Comparison of ENCODE assay signal across 8 mouse cellular contexts in genomic region chr5:52669426-52670191, GRCm38 (mm10). TPM values are rescaled to one million over a fixed set of nuclear protein-coding genes. Genes with fewer than 3 reads are reported as not detected.
A peak's percentile ranks its signal among the peaks of the same experiment; 100 is the strongest.
DNase-seq lines count a peak whose midpoint lies in the region; ATAC-seq and TF ChIP-seq lines count a peak whose summit lies in the region.

Gene Sepsecs, minus strand, starts transcription at chr5:52669708.

- peak within 1 kb of the TSS; percentile 61 for H3K4me3 ChIP-seq in C2C12 (ENCODE audit: insufficient read depth, poor library complexity, severe bottlenecking)
- peak within 1 kb of the TSS; percentile 69 for H3K4me3 ChIP-seq in erythroblast, embryonic 14.5 days (replicated peaks)
- peak within 1 kb of the TSS; percentile 85 for H3K4me3 ChIP-seq in heart, embryonic 11.5 days (ENCODE audit: low read depth, low read length)
- H3K4me3 ChIP-seq in kidney, embryonic 16.5 days (ENCODE audit: low read length), result peak within 1 kb of the TSS; percentile 68
- peak within 1 kb of the TSS; percentile 97 for H3K4me3 ChIP-seq in liver, adult 2 months (ENCODE audit: insufficient read depth, low read depth, low read length)
- peak within 1 kb of the TSS; percentile 45 for H3K4me3 ChIP-seq in myocyte

- peak; percentile 91 for ATAC-seq in heart, embryonic 11.5 days (replicated peaks; ENCODE audit: insufficient number of reproducible peaks, low FRiP score, low TSS enrichment)
- peak; percentile 95 for ATAC-seq in kidney, embryonic 16.5 days (ENCODE audit: low FRiP score, low TSS enrichment)

- peak within 1 kb of the TSS; percentile 72 for H3K4me2 ChIP-seq in heart, embryonic 11.5 days
- H3K4me2 ChIP-seq in kidney, embryonic 16.5 days (replicated peaks; ENCODE audit: low read depth, low read length), result peak within 1 kb of the TSS; percentile 47
- peak within 1 kb of the TSS; percentile 87 for H3K4me2 ChIP-seq in myocyte (ENCODE audit: low read depth)

- H3K27ac ChIP-seq in heart, embryonic 11.5 days (ENCODE audit: low read depth, low read length), result peak within 1 kb of the TSS; percentile 70
- H3K27ac ChIP-seq in kidney, embryonic 16.5 days (ENCODE audit: low read length), result peak within 1 kb of the TSS; percentile 46
- H3K27ac ChIP-seq in liver, adult 2 months (replicated peaks; ENCODE audit: insufficient read depth, low read depth, low read length), result peak within 1 kb of the TSS; percentile 98

- H3ac ChIP-seq in C2C12 (ENCODE audit: control insufficient read depth, insufficient read length, low read depth) (peak within 1 kb of the TSS; percentile 96), myocyte (ENCODE audit: control insufficient read depth, insufficient read length) (peak within 1 kb of the TSS; percentile 32)

- DNase-seq in brain, embryonic 14.5 days (ENCODE audit: low read depth), result peak; percentile 97
- DNase-seq in liver, adult 2 months (ENCODE audit: extremely low read depth, low read depth, low spot score), result peak; percentile 78
- DNase-seq in splenic B cell, adult 2 months (ENCODE audit: low read depth, low spot score), result peak; percentile 91

- H3K79me3 ChIP-seq in C2C12 (ENCODE audit: low read depth), result no peaks in the 10 kb centered on the region

- peak within 1 kb of the TSS; percentile 85 for H3K9ac ChIP-seq in heart, embryonic 11.5 days (ENCODE audit: low read depth, low read length)
- peak within 1 kb of the TSS; percentile 77 for H3K9ac ChIP-seq in kidney, embryonic 16.5 days (replicated peaks; ENCODE audit: low read length)
- H3K9ac ChIP-seq in liver, adult 2 months (ENCODE audit: low read depth, low read length), result peak within 1 kb of the TSS; percentile 97

- no peaks in the 10 kb centered on the region for H3K9me3 ChIP-seq in erythroblast, embryonic 14.5 days (ENCODE audit: control insufficient read depth, low read length)
- no peaks in the 10 kb centered on the region for H3K9me3 ChIP-seq in heart, embryonic 11.5 days (replicated peaks; ENCODE audit: control insufficient read depth, low read length)
- no peaks in the 10 kb centered on the region for H3K9me3 ChIP-seq in kidney, embryonic 16.5 days (ENCODE audit: low read length)

- no peak for TF ChIP-seq CTCF in C2C12 (IDR thresholded peaks at IDR 0.05; ENCODE audit: control insufficient read depth, insufficient read depth, insufficient read length)
- no peak for TF ChIP-seq CTCF in brain, embryonic 14.5 days (IDR thresholded peaks at IDR 0.05; ENCODE audit: borderline replicate concordance, extremely low read depth, insufficient read depth, insufficient read length)
- no peak for TF ChIP-seq CTCF in liver, adult 2 months (IDR thresholded peaks at IDR 0.05; ENCODE audit: low read depth, low read length)

- H3K27me3 ChIP-seq in C2C12 (ENCODE audit: control insufficient read depth, insufficient read depth, insufficient read length), result no peaks in the 10 kb centered on the region
- H3K27me3 ChIP-seq in erythroblast, embryonic 14.5 days (ENCODE audit: control insufficient read depth), result peaks cover 10% of the 10 kb centered on the region
- no peaks in the 10 kb centered on the region for H3K27me3 ChIP-seq in heart, embryonic 11.5 days (ENCODE audit: control insufficient read depth, insufficient read depth, low read length)
- H3K27me3 ChIP-seq in kidney, embryonic 16.5 days (ENCODE audit: insufficient read depth, low read length), result no peaks in the 10 kb centered on the region; the same call in none of the 2 replicates
- no peaks in the 10 kb centered on the region for H3K27me3 ChIP-seq in liver, adult 2 months (ENCODE audit: control insufficient read depth, insufficient read depth, low read length)
- H3K27me3 ChIP-seq in myocyte (ENCODE audit: control insufficient read depth, insufficient read depth, insufficient read length), result no peaks in the 10 kb centered on the region
- no peaks in the 10 kb centered on the region; the same call in 1 of the 2 replicates for H3K27me3 ChIP-seq in splenic B cell, adult 2 months (ENCODE audit: control insufficient read depth, insufficient read depth, low read length, poor library complexity, severe bottlenecking)

- peaks cover 17% of the 10 kb centered on the region for H3K79me2 ChIP-seq in C2C12 (ENCODE audit: control insufficient read depth, insufficient read depth)
- H3K79me2 ChIP-seq in liver, adult 2 months (ENCODE audit: control insufficient read depth, insufficient read depth, low read length), result peaks cover 5% of the 10 kb centered on the region; the same call in 1 of the 2 replicates
- peaks cover 14% of the 10 kb centered on the region for H3K79me2 ChIP-seq in myocyte (ENCODE audit: control insufficient read depth, insufficient read depth)

- 4% methylated on average over 53 of the region's 56 CpGs for WGBS in heart, embryonic 11.5 days (ENCODE audit: insufficient replicate concordance)
- 4% methylated on average over 56 of the region's 56 CpGs for WGBS in kidney, embryonic 16.5 days
- WGBS in liver, adult 2 months, result 4% methylated on average over 56 of the region's 56 CpGs

- peak; percentile 55; the same call in 1 of the 2 replicates for TF ChIP-seq POLR2A in brain, embryonic 14.5 days (IDR thresholded peaks at IDR 0.05; ENCODE audit: borderline replicate concordance, extremely low read depth, insufficient read depth, insufficient read length, poor library complexity, severe bottlenecking)
- TF ChIP-seq POLR2A in liver, adult 2 months (IDR thresholded peaks at IDR 0.05; ENCODE audit: extremely low read depth, insufficient read depth, low read length), result peak; percentile 30; the same call in 1 of the 2 replicates
- TF ChIP-seq POLR2A in myocyte (IDR thresholded peaks at IDR 0.05; ENCODE audit: insufficient read length, low read depth), result peak; percentile 83

- peaks cover 19% of the 10 kb centered on the region for H3K4me1 ChIP-seq in erythroblast, embryonic 14.5 days (ENCODE audit: control insufficient read depth)
- H3K4me1 ChIP-seq in heart, embryonic 11.5 days (ENCODE audit: control insufficient read depth, insufficient read depth, low read length), result 0 out of 2 replicates have a peak, but pooled peaks cover 4% of the 10 kb centered on the region
- peaks cover 6% of the 10 kb centered on the region for H3K4me1 ChIP-seq in kidney, embryonic 16.5 days (ENCODE audit: insufficient read depth, low read length)
- H3K4me1 ChIP-seq in liver, adult 2 months (ENCODE audit: control insufficient read depth, insufficient read depth, low read length), result peaks cover 25% of the 10 kb centered on the region

- peaks cover 10% of the 10 kb centered on the region for H3K36me3 ChIP-seq in C2C12 (ENCODE audit: control insufficient read depth, insufficient read depth)
- peaks cover 23% of the 10 kb centered on the region for H3K36me3 ChIP-seq in erythroblast, embryonic 14.5 days (ENCODE audit: control insufficient read depth)
- H3K36me3 ChIP-seq in heart, embryonic 11.5 days (ENCODE audit: control insufficient read depth, insufficient read depth, low read length), result no peaks in the 10 kb centered on the region
- H3K36me3 ChIP-seq in kidney, embryonic 16.5 days (ENCODE audit: insufficient read depth, low read length), result 0 out of 2 replicates have a peak, but pooled peaks cover 5% of the 10 kb centered on the region
- H3K36me3 ChIP-seq in liver, adult 2 months (ENCODE audit: control insufficient read depth, insufficient read depth, low read length), result peaks cover 16% of the 10 kb centered on the region
- peaks cover 7% of the 10 kb centered on the region for H3K36me3 ChIP-seq in myocyte (ENCODE audit: control insufficient read depth, insufficient read depth)
- H3K36me3 ChIP-seq in splenic B cell, adult 2 months (ENCODE audit: control insufficient read depth, insufficient read depth, low read length, poor library complexity, severe bottlenecking), result 0 out of 2 replicates have a peak, but pooled peaks cover 5% of the 10 kb centered on the region

TF ChIP-seq in C2C12, 6 proteins besides CTCF, POLR2A, EP300 and RAD21:
- TF ChIP-seq CEBPB (IDR thresholded peaks at IDR 0.05; ENCODE audit: low read depth), result no peak

TF ChIP-seq in myocyte, 11 proteins besides CTCF, POLR2A, EP300 and RAD21:
- TF ChIP-seq POLR2AphosphoS2 (IDR thresholded peaks at IDR 0.05; ENCODE audit: insufficient read length, low read depth) (peak; percentile 86), USF1 (IDR thresholded peaks at IDR 0.05; ENCODE audit: low read depth) (no peak), MYOG (IDR thresholded peaks at IDR 0.05; ENCODE audit: control insufficient read depth in 1 of 3, insufficient read depth in 1 of 3, insufficient read length in 2 of 3, low read depth in 2 of 3) (peak in 1 of 3 experiments; percentile 37)

RNA-seq across cellular contexts. Expression of gene Sepsecs, which starts in this region (rescaled TPM):
- polyA plus RNA-seq in C2C12 (2012; fragmentation: generic; extraction: Trizol) (3.3 TPM), myocyte (2012; fragmentation: generic; extraction: Trizol) (4.1 TPM)
- polyA plus RNA-seq in brain, embryonic 14.5 days (2012; rRNA removed), result 10.5 and 11.1 TPM in 2 replicates
- polyA plus RNA-seq in erythroblast, embryonic 14.5 days (2012), result 0.03 and 0.07 TPM in 2 replicates
- 5.4 and 7.5 TPM in 2 replicates for polyA plus RNA-seq in heart, embryonic 11.5 days (2014; fragmentation: Nextera tagmentation; extraction: Ambion mirVana)
- 10.9 and 11.5 TPM in 2 replicates for polyA plus RNA-seq in kidney, embryonic 16.5 days (2015; fragmentation: Nextera tagmentation; extraction: Ambion mirVana)
- total RNA-seq in liver, adult 2 months (2014; rRNA removed), result 45.3 and 53.7 TPM in 2 replicates
- polyA plus RNA-seq in liver, adult 2 months (2012; rRNA removed), result 14.1 and 16.4 TPM in 2 replicates

Comparison
In these comparisons a context has a peak if more than half of its experiments do, and no peak if none do; other contexts are left out.
1. Peak in every context shown above with its lines: DNase-seq, ATAC-seq, H3K4me3 ChIP-seq and H3K27ac ChIP-seq.
2. H3K4me3 ChIP-seq: peak in every context shown above with its lines; median percentile 97 in liver, adult 2 months; 85 in heart, embryonic 11.5 days; 69 in erythroblast, embryonic 14.5 days; 68 in kidney, embryonic 16.5 days; 61 in C2C12; 45 in myocyte.
3. POLR2A ChIP-seq: peak in every context shown above with its lines; median percentile 83 in myocyte; 55 in brain, embryonic 14.5 days; 30 in liver, adult 2 months.
4. H3K27ac ChIP-seq: peak in every context shown above with its lines; median percentile 98 in liver, adult 2 months; 70 in heart, embryonic 11.5 days; 46 in kidney, embryonic 16.5 days.